Mouse (Mus musculus) heart, postnatal 0 days (tissue): Measurements from ENCODE around the gene Lysmd4. TPM values are rescaled to one million over a fixed set of nuclear protein-coding genes. Genes with fewer than 3 reads are reported as not detected.
A peak's percentile ranks its signal among the peaks of the same experiment; 100 is the strongest.

Experiments
- ATAC-seq: fragments of 200-750 bp; cut with Nextera tagmentation; 2 replicates; pipeline ENCODE4 v1.8.0; 2017; ENCODE audit warnings: low read depth, moderate number of reproducible peaks, moderate library complexity; ENCODE audit not compliant: insufficient read depth
- DNase-seq: peaks from one replicate; pipeline ENCODE4 v3.0.0-alpha.2; 2016; ENCODE audit warnings: low spot score
- H3K27ac ChIP-seq: fragments of 300-500 bp; sonication (generic); 2 replicates; pipeline ENCODE4 v1.5.1; 2014; ENCODE audit warnings: low read depth, mild to moderate bottlenecking
- H3K27me3 ChIP-seq: fragments of 300-500 bp; sonication (generic); 2 replicates; pipeline ENCODE4 v1.6.1; 2014; ENCODE audit warnings: low read length, mixed read lengths; ENCODE audit not compliant: control insufficient read depth, insufficient read depth
- H3K36me3 ChIP-seq: fragments of 300-500 bp; sonication (generic); replicated peaks from 2 replicates; pipeline ENCODE4 v1.6.1; 2014; ENCODE audit warnings: low read length, mixed read lengths; ENCODE audit not compliant: control insufficient read depth, insufficient read depth
- H3K4me1 ChIP-seq: fragments of 300-500 bp; sonication (generic); 2 replicates; pipeline ENCODE4 v1.6.1; 2014; ENCODE audit warnings: antibody characterized with exemption; ENCODE audit not compliant: control insufficient read depth, insufficient read depth
- H3K4me2 ChIP-seq: fragments of 300-500 bp; sonication (generic); 2 replicates; pipeline ENCODE4 v1.6.1; 2014; ENCODE audit warnings: low read depth, mild to moderate bottlenecking, low read length, moderate library complexity
- H3K4me3 ChIP-seq: fragments of 300-500 bp; sonication (generic); 2 replicates; pipeline ENCODE4 v1.5.1; 2014; ENCODE audit warnings: low read depth, low read length
- H3K9ac ChIP-seq: fragments of 300-500 bp; sonication (generic); replicated peaks from 2 replicates; pipeline ENCODE4 v1.6.1; 2014; ENCODE audit warnings: low read depth, low read length, mixed read lengths
- H3K9me3 ChIP-seq: fragments of 300-500 bp; sonication (generic); replicated peaks from 2 replicates; pipeline ENCODE4 v1.6.1; 2016; ENCODE audit warnings: low read length; ENCODE audit not compliant: control insufficient read depth
- CTCF ChIP-seq: IDR thresholded peaks from 2 replicates; pipeline ENCODE4 v1.5.1; 2016; ENCODE audit warnings: antibody characterized with exemption, control low read depth, low read depth
- EP300 ChIP-seq: IDR thresholded peaks from 2 replicates; pipeline ENCODE4 v1.6.1; 2016; ENCODE audit warnings: antibody characterized with exemption, low read depth
- WGBS: fragments of 180-500 bp; shearing (Covaris S2); extraction: QIAGEN DNeasy Blood & Tissue Kit; methylation state at CpG from one replicate; pipeline ENCODE4 v1.1.7; 2014; 5-methylcytosine and 5-hydroxymethylcytosine counted together
- polyA plus RNA-seq: library from polyadenylated mRNA; unstranded; fragments of >200 nt; fragmentation: Nextera tagmentation; extraction: Ambion mirVana; gene quantifications from 2 replicates; pipeline ENCODE4 v1.2.1, GENCODE M21; 2015
- total RNA-seq: library from RNA; depleted of rRNA; stranded (reverse); fragments of >200 nt; gene quantifications from 2 replicates; pipeline ENCODE4 v1.2.3, GENCODE M21; 2014; ENCODE audit warnings: low replicate concordance

The Lysmd4 gene
- total and polyA plus RNA-seq, 2 experiments from 2014 or later: 15.0 to 15.9 TPM

- H3K4me2 ChIP-seq: no peak overlapping the region
- H3K36me3 ChIP-seq: peaks cover 39% of the 10 kb centered on the region
- WGBS: 32% methylated on average over 2 of the region's 2 CpGs
- peak; percentile 40; the same call in 1 of the 2 replicates for ATAC-seq
- peak; percentile 51 for DNase-seq
- no peaks in the 10 kb centered on the region for H3K27me3 ChIP-seq
- H3K4me1 ChIP-seq: peaks cover 23% of the 10 kb centered on the region; the same call in 1 of the 2 replicates
- no peak for TF ChIP-seq EP300
- TF ChIP-seq CTCF: peak; percentile 63
- no peak overlapping the region for H3K4me3 ChIP-seq
- no peak overlapping the region for H3K9ac ChIP-seq
- no peak overlapping the region for H3K27ac ChIP-seq
- H3K9me3 ChIP-seq: no peaks in the 10 kb centered on the region
These were observed 21.0 kb downstream of the Lysmd4 start for GRCm38 (mm10) chr7:67243121-67243893.

GRCm38 (mm10) chr7:67243894-67244282, 21.5 kb downstream of the Lysmd4 start:
- H3K36me3 ChIP-seq: peaks cover 35% of the 10 kb centered on the region
- WGBS: 14% methylated on average over 4 of the region's 4 CpGs

GRCm38 (mm10) chr7:67245255-67245654, 22.9 kb downstream of the Lysmd4 start:
- Histone ChIP-seq H3K27me3 (no peaks in the 10 kb centered on the region), H3K36me3 (peaks cover 33% of the 10 kb centered on the region), H3K4me3 (no peak overlapping the region), H3K4me1 (0 out of 2 replicates have a peak, but pooled peaks cover 10% of the 10 kb centered on the region), H3K27ac (peak overlapping the region; percentile 51; the same call in 1 of the 2 replicates), H3K4me2 (no peak overlapping the region), H3K9ac (no peak overlapping the region), H3K9me3 (no peaks in the 10 kb centered on the region)
- DNase-seq: no peak
- no peak for ATAC-seq
- TF ChIP-seq EP300 (no peak), CTCF (no peak)
- 50% methylated on average over 1 of the region's 1 CpGs for WGBS

More at GRCm38 (mm10) chr7:67243894-67244282, 21.5 kb downstream of the Lysmd4 start:
- TF ChIP-seq CTCF: no peak; the same call in 1 of the 2 replicates
- no peak for TF ChIP-seq EP300
- ATAC-seq (peak; percentile 57; the same call in 1 of the 2 replicates), DNase-seq (peak; percentile 75)
- Histone ChIP-seq H3K4me2 (no peak overlapping the region), H3K27ac (no peak overlapping the region), H3K9ac (no peak overlapping the region), H3K4me1 (peaks cover 19% of the 10 kb centered on the region; the same call in 1 of the 2 replicates), H3K4me3 (no peak overlapping the region), H3K9me3 (no peaks in the 10 kb centered on the region), H3K27me3 (no peaks in the 10 kb centered on the region)

- no peak overlapping the region for H3K4me2 ChIP-seq
- no peak overlapping the region for H3K9ac ChIP-seq
- no peak overlapping the region for H3K27ac ChIP-seq
- ATAC-seq (no peak), DNase-seq (no peak)
- H3K4me1 ChIP-seq: 0 out of 2 replicates have a peak, but pooled peaks cover 6% of the 10 kb centered on the region
- WGBS: 53% methylated on average over 2 of the region's 2 CpGs
- no peak overlapping the region for H3K4me3 ChIP-seq
- no peaks in the 10 kb centered on the region for H3K9me3 ChIP-seq
- no peaks in the 10 kb centered on the region for H3K27me3 ChIP-seq
- peaks cover 34% of the 10 kb centered on the region for H3K36me3 ChIP-seq
- TF ChIP-seq CTCF: no peak
- no peak for TF ChIP-seq EP300
These were observed 23.7 kb downstream of the Lysmd4 start for GRCm38 (mm10) chr7:67246067-67246466.

GRCm38 (mm10) chr7:67259828-67260563, 37.7 kb downstream of the Lysmd4 start:
- Histone ChIP-seq H3K4me3 (no peak overlapping the region), H3K4me2 (no peak overlapping the region), H3K27ac (peak overlapping the region; percentile 25; the same call in 1 of the 2 replicates), H3K27me3 (no peaks in the 10 kb centered on the region), H3K9ac (no peak overlapping the region), H3K9me3 (no peaks in the 10 kb centered on the region), H3K4me1 (peaks cover 8% of the 10 kb centered on the region), H3K36me3 (peaks cover 39% of the 10 kb centered on the region)
- TF ChIP-seq CTCF (peak; percentile 37), EP300 (no peak)
- DNase-seq (peak; percentile 89), ATAC-seq (peak; percentile 96)
- WGBS: 21% methylated on average over 4 of the region's 4 CpGs
